Mouse (Mus musculus): ENCODE measurements around the gene 1700019A02Rik.

DNA sequence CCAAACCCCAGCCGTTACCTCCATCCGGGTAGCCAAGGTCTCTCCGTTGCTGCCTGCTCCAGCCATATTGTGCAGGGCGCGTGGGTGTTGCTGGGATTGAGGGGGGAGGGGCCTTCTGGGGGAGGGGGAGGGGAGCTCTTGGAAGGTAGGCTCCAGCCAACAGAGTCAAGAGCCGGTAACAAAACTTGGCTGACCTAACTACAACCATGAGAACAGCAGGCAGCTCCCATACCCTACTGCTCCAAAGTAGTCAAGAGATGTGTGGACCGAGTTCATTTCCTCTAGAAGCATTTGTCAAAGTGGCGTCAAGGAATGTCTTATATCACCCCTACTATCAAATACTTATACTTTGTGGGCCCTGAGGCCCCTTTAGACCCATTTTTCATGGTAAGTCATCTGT, at the start of gene 1700019A02Rik:
- TF ChIP-seq TAL1 (IDR thresholded peaks at IDR 0.05; ENCODE audit: low read length) (no peak), GATA1 (IDR thresholded peaks at IDR 0.05; ENCODE audit: low read length) (no peak)
